Mouse (Mus musculus) lung, adult 2 months (tissue): Measurements from ENCODE around the gene Msh3.

Source experiments
- CTCF ChIP-seq: fragments of 200-500 bp; IDR thresholded peaks from 2 replicates; pipeline ENCODE4 v1.5.1; 2011; ENCODE audit warnings: mild to moderate bottlenecking, low read length, control low read depth; ENCODE audit not compliant: insufficient read depth
- POLR2A ChIP-seq: fragments of 200-500 bp; IDR thresholded peaks from 2 replicates; pipeline ENCODE4 v1.6.1; 2011; ENCODE audit warnings: low read depth, mild to moderate bottlenecking, control low read depth, low read length, borderline replicate concordance; ENCODE audit errors: extremely low read depth

- TF ChIP-seq POLR2A = no peak
- no peak for TF ChIP-seq CTCF
Observed at GRCm38 (mm10) chr13:92277027-92277426, 77.8 kb downstream of the Msh3 start.
